Mouse (Mus musculus): ENCODE measurements around the gene Ccnd1.

DNA sequence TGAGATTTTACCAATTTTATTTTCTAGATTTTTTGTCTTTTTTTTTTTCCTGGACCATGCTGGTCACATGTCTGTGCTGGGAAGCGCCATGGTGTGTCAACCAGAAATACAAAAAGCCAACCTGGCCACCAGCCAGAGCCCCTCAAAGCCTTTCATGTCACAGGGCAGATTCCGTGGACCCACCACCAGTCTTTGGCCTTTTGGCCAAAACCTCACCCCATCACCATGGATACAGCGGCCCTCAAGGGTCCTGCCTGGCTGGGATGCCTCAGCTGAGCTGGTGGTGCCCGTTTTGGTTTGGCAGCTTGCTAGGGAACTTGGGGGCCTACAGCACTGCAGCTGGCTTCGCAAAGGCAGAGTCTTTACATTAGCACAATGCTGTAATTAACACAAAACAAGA lies 9.8 kb downstream of the Ccnd1 start:
- TF ChIP-seq POLR2A (IDR thresholded peaks at IDR 0.05; ENCODE audit: borderline replicate concordance, extremely low read depth, low read depth, low read length) (no peak), CTCF (IDR thresholded peaks at IDR 0.05; ENCODE audit: insufficient read depth, low read length) (no peak)
